Mouse (Mus musculus) bone marrow macrophage, adult 2 months (primary cell): Measurements from ENCODE around the gene Atp6v0e.

Source experiments
- CTCF ChIP-seq: IDR thresholded peaks from 2 replicates; pipeline ENCODE4 v1.5.1; 2012; ENCODE audit warnings: low read depth, mild to moderate bottlenecking, low read length, moderate library complexity
- POLR2A ChIP-seq: IDR thresholded peaks from 2 replicates; pipeline ENCODE4 v1.6.1; 2012; ENCODE audit warnings: mild to moderate bottlenecking, low read depth, low read length, borderline replicate concordance

- TF ChIP-seq CTCF (no peak), POLR2A (no peak)
Observed at GRCm38 (mm10) chr17:26644509-26645410, 18.3 kb upstream of the Atp6v0e start.
